Mouse (Mus musculus): ENCODE measurements around the gene Rbm44.

Rbm44 gene

DNA sequence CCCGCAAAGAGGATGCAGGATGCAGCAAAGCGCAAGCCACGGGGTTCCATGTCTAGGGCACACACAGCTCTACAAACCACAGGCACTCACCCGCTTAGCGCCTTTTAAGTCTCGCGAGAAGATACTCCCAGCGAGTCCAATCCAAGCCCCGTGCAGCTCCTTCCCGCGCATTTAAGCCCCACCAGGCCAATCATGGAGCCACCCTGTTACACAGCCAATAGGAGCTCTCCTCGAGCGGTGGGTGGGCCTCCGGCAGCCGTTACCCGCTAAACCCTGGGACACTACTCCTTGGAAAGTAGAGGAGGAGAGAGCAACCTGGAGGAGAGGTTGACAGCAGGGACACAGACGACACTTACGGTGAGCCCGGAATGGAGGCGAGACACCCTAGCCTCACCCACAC is at the start of gene Rbm44:
Gene Rbm44, plus strand, starts transcription at position 277 of the 400 bp plus-strand sequence.
- DNase-seq (ENCODE audit: low spot score in 2 of 2) = no peak

DNA sequence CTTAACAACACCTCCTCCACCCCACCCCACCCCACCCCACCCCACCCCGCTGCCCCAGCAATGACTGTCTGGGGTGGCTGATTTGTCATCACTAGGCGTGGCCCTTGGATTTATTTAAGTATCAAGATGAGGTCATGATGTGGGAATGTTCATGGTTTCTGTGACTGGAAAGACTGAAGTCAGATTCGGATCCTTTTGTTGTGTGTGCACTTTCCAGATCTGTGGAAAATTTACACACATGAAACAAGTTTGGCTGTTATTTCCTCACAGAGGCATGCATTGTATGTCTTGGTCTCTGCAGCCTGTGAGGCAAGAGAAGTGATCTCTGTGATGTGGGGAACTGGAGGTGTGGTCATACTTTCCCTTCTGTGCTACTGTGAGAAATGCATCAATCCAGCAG is 49.6 kb upstream of the Rbm44 start:
- no peak for DNase-seq (ENCODE audit: low spot score in 2 of 2)

DNA sequence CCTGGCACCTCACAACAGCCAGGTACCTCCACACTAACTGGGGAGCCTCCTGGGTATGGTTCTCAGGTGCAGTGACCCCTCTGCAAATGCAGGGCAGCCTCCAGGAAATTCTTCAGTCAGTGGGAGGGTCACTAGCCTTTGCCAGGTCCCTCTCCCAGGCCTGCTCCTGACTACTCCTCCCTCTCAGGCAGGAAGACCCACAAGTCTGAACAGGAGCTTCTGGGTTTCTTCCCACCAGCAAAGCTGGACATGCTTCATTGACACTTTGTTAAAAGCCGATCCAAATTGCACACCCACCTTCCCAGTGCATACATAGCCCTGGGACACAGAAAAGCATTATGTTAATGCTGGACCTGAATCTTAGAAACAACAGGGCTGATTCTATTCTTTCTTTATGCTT is 49.0 kb upstream of the Rbm44 start:
- no peak for DNase-seq (ENCODE audit: low spot score in 2 of 2)

DNA sequence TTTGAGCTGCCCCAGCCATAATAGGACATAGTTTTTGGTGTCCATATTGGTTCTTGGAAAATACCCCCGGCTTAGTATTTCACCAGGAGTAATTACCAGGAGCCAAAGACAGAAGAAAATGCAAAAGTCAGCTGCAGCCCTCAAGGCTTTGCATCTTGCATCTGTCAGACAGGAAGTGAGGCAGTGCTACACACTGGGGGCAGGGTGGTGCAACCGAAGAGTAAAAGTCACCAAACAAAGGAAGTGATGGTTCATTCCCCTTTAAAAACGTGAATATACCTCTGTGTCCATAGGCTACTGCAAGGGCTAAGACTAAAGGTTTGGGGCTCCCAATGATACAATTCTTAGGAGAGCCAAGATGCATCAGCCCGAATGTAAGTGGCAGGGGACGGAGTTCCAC is 48.4 kb upstream of the Rbm44 start:
- DNase-seq (ENCODE audit: low spot score in 2 of 2) = no peak

- DNase-seq (ENCODE audit: low spot score in 2 of 2) = no peak
Measured at GRCm38 (mm10) chr1:91097283-91097834, 47.5 kb upstream of the Rbm44 start.

- DNase-seq (ENCODE audit: low spot score in 2 of 2) = peak; percentile 72 to 89
Measured at GRCm38 (mm10) chr1:91098887-91099286, 46.0 kb upstream of the Rbm44 start.

- no peak for DNase-seq (ENCODE audit: low spot score in 2 of 2)
Measured at GRCm38 (mm10) chr1:91101709-91102440, 43.0 kb upstream of the Rbm44 start.

DNA sequence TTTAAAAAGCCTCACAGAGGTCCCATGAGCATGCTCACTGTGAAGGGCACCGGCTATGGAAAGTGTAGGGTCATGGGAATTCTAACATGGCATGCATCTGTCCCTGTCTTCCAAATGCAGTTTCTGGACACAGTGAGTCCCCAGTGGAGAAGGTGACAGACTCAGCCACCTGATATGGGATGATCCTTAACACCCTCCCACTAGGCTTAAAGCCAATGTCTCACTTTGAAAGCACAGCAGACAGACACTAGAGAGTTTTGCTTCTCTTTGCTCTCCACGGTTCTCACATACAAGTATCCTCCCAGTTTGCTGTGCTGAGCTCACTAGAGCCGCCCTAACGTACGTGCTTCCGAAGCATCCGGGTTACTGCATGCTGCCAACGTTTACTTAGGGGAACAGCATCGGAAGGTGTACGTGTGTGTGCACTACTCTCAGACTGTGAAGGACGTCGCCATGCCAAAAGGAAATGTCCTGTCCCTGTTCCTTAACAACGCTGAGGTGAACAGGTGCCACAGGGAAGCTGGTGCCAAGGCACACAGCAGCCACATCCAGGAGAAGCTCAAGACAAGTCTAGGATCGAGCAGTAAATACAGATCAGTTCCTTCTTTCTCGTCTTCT is 41.4 kb upstream of the Rbm44 start:
- no peak for DNase-seq (ENCODE audit: low spot score in 2 of 2)

- no peak for DNase-seq (ENCODE audit: low spot score in 2 of 2)
Measured at GRCm38 (mm10) chr1:91107548-91107947, 37.3 kb upstream of the Rbm44 start.

DNA sequence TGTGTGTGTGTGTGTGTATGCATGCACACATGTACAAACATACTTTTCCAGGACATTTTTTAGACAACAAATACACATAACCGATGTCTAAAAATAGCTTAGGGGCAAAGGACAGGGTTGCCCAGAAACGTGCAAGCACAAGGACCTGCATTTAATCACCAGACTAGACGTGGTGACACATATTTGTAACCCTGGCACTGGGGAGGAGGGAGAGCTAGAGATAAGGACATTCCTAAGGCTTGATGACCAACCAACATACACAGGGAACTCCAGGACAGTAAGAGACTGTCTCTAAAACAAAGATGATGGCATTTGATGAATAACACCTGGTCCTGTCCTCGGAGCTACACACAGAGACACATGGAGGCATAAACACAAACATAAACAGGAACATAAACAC is 35.6 kb upstream of the Rbm44 start:
- no peak for DNase-seq (ENCODE audit: low spot score in 2 of 2)

- DNase-seq (ENCODE audit: low spot score in 2 of 2) = peak in 1 of 2 experiments; percentile 33
Measured at GRCm38 (mm10) chr1:91112171-91112570, 32.7 kb upstream of the Rbm44 start.

- DNase-seq (ENCODE audit: low spot score in 2 of 2) = peak in 1 of 2 experiments; percentile 51
Measured at GRCm38 (mm10) chr1:91112606-91113005, 32.3 kb upstream of the Rbm44 start.

GRCm38 (mm10) chr1:91122121-91122520 is 22.8 kb upstream of the Rbm44 start:
- DNase-seq (ENCODE audit: low spot score in 2 of 2) = no peak

DNA sequence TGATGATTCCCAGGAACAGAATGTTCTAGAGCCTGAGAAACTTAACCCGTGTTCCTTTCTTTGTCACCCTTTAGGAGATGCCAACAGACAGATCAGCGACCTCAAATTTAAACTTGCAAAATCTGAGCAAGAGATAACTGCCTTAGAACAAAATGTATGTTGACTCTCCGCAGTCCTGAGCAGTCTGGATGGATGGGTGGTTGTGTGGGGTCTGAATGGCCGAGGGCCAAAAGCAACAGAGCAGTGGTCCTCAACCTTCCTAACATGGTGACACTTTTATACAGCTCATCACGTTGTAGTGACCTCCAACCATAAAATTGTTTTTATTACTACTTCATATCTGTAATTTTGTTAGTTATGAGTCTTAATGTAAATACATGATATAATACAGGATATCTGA is 21.9 kb upstream of the Rbm44 start:
- DNase-seq (ENCODE audit: low spot score in 2 of 2) = no peak

GRCm38 (mm10) chr1:91123466-91123865 is 21.4 kb upstream of the Rbm44 start:
- no peak for DNase-seq (ENCODE audit: low spot score in 2 of 2)

GRCm38 (mm10) chr1:91128849-91129248 is 16.0 kb upstream of the Rbm44 start:
- no peak for DNase-seq (ENCODE audit: low spot score in 2 of 2)

- no peak for DNase-seq (ENCODE audit: low spot score in 2 of 2)
Measured at GRCm38 (mm10) chr1:91137036-91137435, 7.9 kb upstream of the Rbm44 start.

GRCm38 (mm10) chr1:91151509-91151908 is 6.6 kb downstream of the Rbm44 start:
- no peak for DNase-seq (ENCODE audit: low spot score in 2 of 2)

DNA sequence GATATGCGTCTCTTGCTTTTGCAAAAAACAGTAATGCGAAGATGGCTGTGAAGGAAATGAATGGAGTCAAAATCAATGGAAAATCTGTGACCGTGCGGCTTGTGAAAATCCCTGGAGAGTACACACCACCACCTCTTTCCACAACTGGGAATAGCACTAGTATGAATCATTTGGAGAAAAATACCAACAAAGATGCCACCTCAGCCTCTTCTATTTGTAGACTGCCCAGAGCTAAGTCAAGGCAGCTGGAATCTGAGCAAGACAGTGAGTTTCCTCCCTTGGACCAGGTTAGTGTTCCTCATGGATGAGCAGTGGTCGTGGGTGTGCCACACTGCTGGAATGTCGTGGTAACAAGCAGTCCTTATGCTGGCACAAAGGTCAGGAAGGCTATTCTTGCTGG is 21.9 kb downstream of the Rbm44 start:
- DNase-seq (ENCODE audit: low spot score in 2 of 2) = no peak

GRCm38 (mm10) chr1:91169157-91169556 is 24.3 kb downstream of the Rbm44 start:
- DNase-seq (ENCODE audit: low spot score in 2 of 2) = no peak

DNA sequence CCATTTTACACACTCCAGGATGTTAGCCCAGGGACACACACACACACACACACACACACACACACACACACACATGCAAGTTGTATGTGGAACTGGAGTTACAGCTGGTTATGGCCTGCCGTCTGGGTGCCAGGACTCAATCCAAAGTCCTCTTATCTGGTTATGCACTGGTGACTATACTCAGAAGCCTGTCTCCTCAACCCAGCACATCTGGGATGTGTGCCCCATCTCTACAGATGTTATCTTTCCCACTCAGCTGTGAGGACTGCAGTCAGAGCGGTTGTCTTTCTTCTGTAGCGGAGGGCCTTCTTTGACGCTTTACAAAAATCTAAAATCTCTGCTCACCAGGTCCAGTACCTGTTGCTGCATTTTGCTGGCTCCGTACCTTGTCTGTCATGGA is 29.9 kb downstream of the Rbm44 start:
- peak in 1 of 2 experiments; percentile 46 for DNase-seq (ENCODE audit: low spot score in 2 of 2)

DNA sequence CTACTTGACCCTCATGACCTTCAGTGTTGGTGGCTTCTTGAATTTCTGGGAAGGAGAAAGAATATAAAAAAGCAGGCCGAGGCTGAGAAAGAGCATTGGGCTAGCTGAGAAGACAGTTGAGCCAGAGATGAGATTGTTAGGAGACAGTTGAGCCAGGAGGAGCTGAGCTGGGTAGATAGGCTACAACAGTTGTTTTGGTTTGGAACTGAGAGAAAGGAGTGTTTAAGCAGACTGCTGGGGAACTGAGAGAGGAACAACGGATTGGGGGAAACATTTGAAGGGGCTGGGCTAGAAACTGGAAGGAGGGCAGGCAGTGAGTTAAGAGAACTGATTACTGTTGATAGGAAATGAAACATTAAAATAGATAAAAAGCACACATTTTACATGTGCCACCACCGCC is 31.1 kb downstream of the Rbm44 start:
- DNase-seq (ENCODE audit: low spot score in 2 of 2) = no peak

- no peak for DNase-seq (ENCODE audit: low spot score in 2 of 2)
Measured at GRCm38 (mm10) chr1:91176871-91177270, 32.0 kb downstream of the Rbm44 start.

Measured in spleen, postnatal 4 days (tissue).